Mouse (Mus musculus) thymus, adult 2 months (tissue): ENCODE data around the gene Notch3.

Experiments
- CTCF ChIP-seq: fragments of 200-500 bp; IDR thresholded peaks from 2 replicates; pipeline ENCODE4 v1.5.1; 2012; ENCODE audit warnings: mild to moderate bottlenecking, control low read depth, low read length, moderate library complexity, borderline replicate concordance; ENCODE audit not compliant: control insufficient read depth, poor library complexity, insufficient read depth; ENCODE audit errors: extremely low read depth
- POLR2A ChIP-seq: fragments of 200-500 bp; IDR thresholded peaks from 2 replicates; pipeline ENCODE4 v1.6.1; 2012; ENCODE audit warnings: mild to moderate bottlenecking, low read length, control low read depth, moderate library complexity; ENCODE audit not compliant: control insufficient read depth, poor library complexity, insufficient read depth; ENCODE audit errors: extremely low read depth

GRCm38 (mm10) chr17:32107877-32108276 is 58.8 kb downstream of the Notch3 start:
- TF ChIP-seq POLR2A (no peak), CTCF (no peak)
